Mouse (Mus musculus) kidney, embryonic 14.5 days (tissue): ENCODE data around the gene Adamts2. TPM values are rescaled to one million over a fixed set of nuclear protein-coding genes. Genes with fewer than 3 reads are reported as not detected.

Experiments
- ATAC-seq: fragments of 200-750 bp; cut with Nextera tagmentation; 2 replicates; pipeline ENCODE4 v1.8.0; 2017; ENCODE audit warnings: moderate number of reproducible peaks, mild to moderate bottlenecking, moderate TSS enrichment, moderate library complexity; ENCODE audit not compliant: low FRiP score, low TSS enrichment
- H3K27ac ChIP-seq: fragments of 300-500 bp; sonication (generic); 2 replicates; pipeline ENCODE4 v1.5.1; 2014; ENCODE audit warnings: low read depth, mild to moderate bottlenecking, low read length, moderate library complexity, mixed read lengths
- H3K27me3 ChIP-seq: fragments of 300-500 bp; sonication (generic); 2 replicates; pipeline ENCODE4 v1.6.1; 2014; ENCODE audit warnings: mild to moderate bottlenecking, low read length; ENCODE audit not compliant: control insufficient read depth, insufficient read depth
- H3K36me3 ChIP-seq: fragments of 300-500 bp; sonication (generic); 2 replicates; pipeline ENCODE4 v1.6.1; 2014; ENCODE audit warnings: low read length, mixed read lengths; ENCODE audit not compliant: control insufficient read depth, insufficient read depth
- H3K4me1 ChIP-seq: fragments of 300-500 bp; sonication (generic); 2 replicates; pipeline ENCODE4 v1.6.1; 2014; ENCODE audit warnings: low read length, mixed read lengths; ENCODE audit not compliant: control insufficient read depth, insufficient read depth
- H3K4me2 ChIP-seq: fragments of 300-500 bp; sonication (generic); replicated peaks from 2 replicates; pipeline ENCODE4 v1.6.1; 2014; ENCODE audit warnings: low read depth, mild to moderate bottlenecking, low read length
- H3K4me3 ChIP-seq: fragments of 300-500 bp; sonication (generic); 2 replicates; pipeline ENCODE4 v1.5.1; 2014; ENCODE audit warnings: mild to moderate bottlenecking, low read length
- H3K9ac ChIP-seq: fragments of 300-500 bp; sonication (generic); 2 replicates; pipeline ENCODE4 v1.6.1; 2014; ENCODE audit warnings: low read depth, mild to moderate bottlenecking, low read length, moderate library complexity
- H3K9me3 ChIP-seq: fragments of 300-500 bp; sonication (generic); 2 replicates; pipeline ENCODE4 v1.6.1; 2016; ENCODE audit warnings: low read length; ENCODE audit not compliant: control insufficient read depth
- WGBS: fragments of 180-500 bp; shearing (Covaris S2); extraction: QIAGEN DNeasy Blood & Tissue Kit; methylation state at CpG from one replicate; pipeline ENCODE4 v1.1.7; 2014; 5-methylcytosine and 5-hydroxymethylcytosine counted together
- polyA plus RNA-seq: library from polyadenylated mRNA; unstranded; fragments of >200 nt; fragmentation: Nextera tagmentation; extraction: Ambion mirVana; gene quantifications from 2 replicates; pipeline ENCODE4 v1.2.1, GENCODE M21; 2014

Adamts2 gene
- polyA plus RNA-seq, 1 experiment from 2014 or later = 2.8 TPM

DNA sequence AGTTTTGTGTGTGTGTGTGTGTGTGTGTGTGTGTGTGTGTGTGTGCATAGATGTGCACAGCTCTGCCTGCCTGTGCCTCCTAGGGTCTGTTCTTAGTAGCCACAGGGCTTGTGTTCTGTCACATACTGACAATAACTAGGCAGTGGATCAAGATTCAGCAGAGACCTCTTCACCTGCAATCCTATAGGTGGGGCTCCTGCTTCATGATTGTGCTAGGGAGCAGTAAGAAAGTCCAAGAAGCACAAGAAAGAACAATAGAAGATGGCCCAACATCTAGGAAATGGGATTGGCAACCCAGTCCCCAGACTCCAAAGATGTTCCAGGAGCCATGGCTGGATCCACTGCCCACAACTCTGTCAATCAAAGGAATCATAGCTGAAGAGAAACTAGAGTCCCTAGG, 197.0 kb downstream of the Adamts2 start:
- Histone ChIP-seq H3K36me3 (no peaks in the 10 kb centered on the region), H3K4me1 (no peaks in the 10 kb centered on the region), H3K4me3 (no peak overlapping the region), H3K27me3 (no peaks in the 10 kb centered on the region), H3K27ac (no peak overlapping the region), H3K9me3 (no peaks in the 10 kb centered on the region), H3K4me2 (no peak overlapping the region), H3K9ac (no peak overlapping the region)
- ATAC-seq = no peak

DNA sequence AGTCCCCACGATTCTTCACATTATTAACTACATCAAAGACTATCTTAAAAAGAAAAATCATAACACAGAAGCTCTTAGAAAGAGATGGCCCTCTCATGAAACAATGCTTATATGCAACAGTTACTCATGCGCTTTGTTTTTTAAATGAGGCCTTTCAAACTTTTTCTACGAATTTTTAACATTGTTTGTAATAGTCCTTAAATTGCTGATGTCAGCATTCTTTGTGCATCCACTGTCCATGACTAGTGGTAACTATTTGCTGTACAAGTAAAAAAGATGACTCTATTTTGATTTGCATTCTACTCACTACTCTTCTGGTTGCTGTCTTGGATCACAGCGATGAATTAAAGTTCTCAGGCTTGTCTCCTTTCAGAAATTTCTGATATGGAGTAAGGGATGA, 212.3 kb downstream of the Adamts2 start:
- Histone ChIP-seq H3K4me1 (no peaks in the 10 kb centered on the region), H3K36me3 (peaks cover 84% of the 10 kb centered on the region), H3K27ac (no peak overlapping the region), H3K4me3 (no peak overlapping the region), H3K27me3 (no peaks in the 10 kb centered on the region), H3K9me3 (peaks cover 56% of the 10 kb centered on the region), H3K9ac (no peak overlapping the region), H3K4me2 (no peak overlapping the region)
- WGBS = 100% methylated on average over 4 of the region's 4 CpGs
- no peak for ATAC-seq

DNA sequence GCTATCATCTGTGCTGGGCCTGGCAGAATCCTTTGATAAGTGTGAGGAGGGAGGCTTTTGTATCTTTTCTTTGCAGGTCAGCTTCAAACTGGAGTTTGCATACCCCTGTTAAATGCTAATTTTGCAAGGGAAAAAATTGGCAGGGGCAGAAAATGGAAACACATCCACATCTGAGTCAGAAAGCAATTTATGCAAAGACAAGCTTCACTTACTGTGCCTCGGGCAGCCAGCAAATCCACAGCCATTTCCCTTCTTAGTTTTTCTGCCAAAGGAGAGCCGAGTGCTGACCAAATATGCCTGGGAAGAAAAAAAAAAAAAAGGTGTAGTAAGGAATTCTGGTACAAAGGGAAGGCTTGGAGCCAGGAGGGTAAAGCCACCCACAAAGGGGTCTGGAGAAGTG, 224.3 kb downstream of the Adamts2 start:
- Histone ChIP-seq H3K9ac (peak overlapping the region; percentile 85; the same call in 1 of the 2 replicates), H3K36me3 (peaks cover 40% of the 10 kb centered on the region), H3K4me3 (peak overlapping the region; percentile 89), H3K4me1 (0 out of 2 replicates have a peak, but pooled peaks cover 5% of the 10 kb centered on the region), H3K9me3 (no peaks in the 10 kb centered on the region), H3K27me3 (no peaks in the 10 kb centered on the region), H3K4me2 (peak overlapping the region; percentile 48), H3K27ac (no peak overlapping the region)
- 60% methylated on average over 2 of the region's 2 CpGs for WGBS
- no peak for ATAC-seq

DNA sequence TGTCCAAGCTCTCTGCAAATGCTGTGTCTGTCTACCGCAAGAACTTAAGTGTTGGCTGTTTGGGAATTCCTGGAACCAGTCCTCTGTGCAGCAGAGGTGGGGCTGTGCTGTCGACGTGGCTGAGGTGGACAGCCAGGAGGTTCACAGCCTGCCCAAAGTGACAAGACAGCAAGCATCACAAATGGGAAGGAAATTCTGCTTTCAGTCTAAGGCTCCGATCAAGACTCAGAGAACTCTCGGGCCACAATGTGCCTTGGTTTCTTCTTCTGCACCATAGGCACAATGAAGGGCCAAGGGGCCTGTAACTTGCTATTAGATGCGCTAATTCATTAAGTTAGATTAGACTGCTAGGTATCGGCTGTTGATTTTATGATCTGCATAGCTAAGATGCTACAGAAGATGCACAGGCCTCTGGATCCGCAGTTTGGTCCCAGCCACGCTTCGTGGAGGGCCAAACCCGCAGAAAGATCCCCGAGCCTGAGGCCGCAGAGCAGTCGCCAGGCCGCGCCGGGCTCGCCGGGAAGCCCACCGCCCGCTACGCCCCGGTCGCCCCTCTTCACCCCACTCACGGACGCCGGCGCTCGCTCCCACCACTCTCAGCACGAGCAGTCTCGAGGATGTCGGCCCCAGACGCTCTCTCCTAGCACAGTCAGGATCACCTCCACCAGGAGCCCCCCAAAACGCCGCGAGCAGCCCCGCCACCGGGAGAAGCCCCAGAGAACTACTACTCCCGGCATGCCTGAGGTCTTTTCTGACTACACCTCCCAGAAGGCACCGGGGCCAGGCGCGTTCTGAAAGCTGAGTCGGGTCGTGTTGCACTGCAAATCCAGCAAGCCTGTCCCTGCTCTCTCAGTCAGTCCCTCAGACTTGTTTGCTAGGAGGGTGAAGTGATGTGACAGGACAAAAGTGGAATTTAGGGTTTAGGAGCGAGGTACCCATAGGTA, 225.4 kb downstream of the Adamts2 start, which contains the start of gene Zfp354c:
Gene Zfp354c (minus strand): TSS at position 715 of the 944 bp plus-strand sequence.
- H3K27ac ChIP-seq = no peak within 1 kb of the TSS

DNA sequence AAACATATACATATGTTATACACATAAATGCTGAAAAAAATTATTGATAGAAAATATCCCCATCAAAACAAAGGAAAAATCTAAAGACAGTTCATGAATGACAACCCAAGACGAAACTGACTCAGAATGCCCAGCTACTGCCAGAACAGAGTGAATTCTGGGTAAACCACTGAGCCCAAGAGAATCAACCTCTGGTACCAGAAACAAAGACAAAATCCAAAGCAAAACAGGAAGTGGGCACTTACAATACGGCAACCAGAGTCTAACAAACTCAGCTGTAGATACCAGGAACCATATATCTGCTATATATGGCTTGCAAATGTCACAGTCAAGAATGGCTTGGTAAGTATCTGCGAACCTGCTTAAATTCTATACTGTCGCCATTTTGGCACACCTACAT, 233.8 kb downstream of the Adamts2 start:
- no peak for ATAC-seq
- Histone ChIP-seq H3K9ac (no peak overlapping the region), H3K36me3 (peaks cover 5% of the 10 kb centered on the region; the same call in 1 of the 2 replicates), H3K4me2 (no peak overlapping the region), H3K4me3 (no peak overlapping the region), H3K27ac (no peak overlapping the region), H3K9me3 (peaks cover 12% of the 10 kb centered on the region; the same call in 1 of the 2 replicates), H3K27me3 (no peaks in the 10 kb centered on the region), H3K4me1 (no peaks in the 10 kb centered on the region)
- 92% methylated on average over 4 of the region's 4 CpGs for WGBS

More for the DNA sequence above, 225.4 kb downstream of the Adamts2 start, which contains the start of gene Zfp354c:
- Histone ChIP-seq H3K4me2 (peak within 1 kb of the TSS; percentile 48), H3K4me1 (0 out of 2 replicates have a peak, but pooled peaks cover 5% of the 10 kb centered on the region), H3K36me3 (peaks cover 32% of the 10 kb centered on the region), H3K9ac (peak within 1 kb of the TSS; percentile 85), H3K4me3 (peak within 1 kb of the TSS; percentile 89), H3K9me3 (peaks cover under 1% of the 10 kb centered on the region; the same call in 1 of the 2 replicates), H3K27me3 (no peaks in the 10 kb centered on the region)
- peak; percentile 98 for ATAC-seq
- 1% methylated on average over 38 of the region's 45 CpGs for WGBS

DNA sequence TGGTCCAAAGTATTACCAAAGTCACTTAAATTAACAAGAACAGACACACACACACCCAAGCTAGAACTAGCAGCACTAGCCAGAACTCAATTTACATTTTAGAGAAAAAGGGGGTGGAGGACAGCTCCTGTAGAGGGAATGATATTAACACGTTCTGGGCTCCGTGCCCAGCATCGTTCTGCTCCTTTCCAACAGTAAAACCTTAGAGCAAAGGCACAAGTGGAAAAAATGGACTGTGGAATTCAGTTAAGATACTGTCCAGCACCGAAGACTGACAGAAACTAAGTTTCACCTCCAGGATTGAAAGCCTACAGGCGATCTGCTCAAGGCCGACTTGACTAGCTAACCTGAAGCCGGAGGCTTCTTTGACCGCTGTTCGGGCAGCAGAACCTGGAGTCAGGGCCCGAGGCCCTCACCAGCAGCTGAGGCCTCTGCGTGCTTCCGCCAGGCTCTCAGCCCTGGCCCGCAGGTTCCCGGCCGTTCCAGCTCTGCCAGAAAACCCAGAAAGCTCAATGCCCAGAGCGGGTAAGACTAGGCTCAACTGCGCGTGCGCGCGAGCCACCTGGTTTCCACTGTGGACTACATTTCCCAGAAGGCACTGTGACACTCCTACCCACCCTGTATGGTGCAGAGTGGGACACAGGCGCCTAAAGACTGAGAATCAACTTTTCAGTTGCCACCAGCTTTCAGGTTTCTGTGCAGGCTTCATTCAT, 239.3 kb downstream of the Adamts2 start, which contains the start of gene Zfp879:
Gene Zfp879 (minus strand): TSS at position 530 of the 713 bp plus-strand sequence.
- Histone ChIP-seq H3K36me3 (no peaks in the 10 kb centered on the region), H3K27me3 (no peaks in the 10 kb centered on the region), H3K4me2 (peak within 1 kb of the TSS; percentile 54), H3K9me3 (no peaks in the 10 kb centered on the region), H3K9ac (peak within 1 kb of the TSS; percentile 53), H3K4me1 (no peaks in the 10 kb centered on the region), H3K27ac (peak within 1 kb of the TSS; percentile 51; the same call in 1 of the 2 replicates), H3K4me3 (peak within 1 kb of the TSS; percentile 33)
- WGBS = 18% methylated on average over 22 of the region's 22 CpGs
- peak; percentile 97 for ATAC-seq

DNA sequence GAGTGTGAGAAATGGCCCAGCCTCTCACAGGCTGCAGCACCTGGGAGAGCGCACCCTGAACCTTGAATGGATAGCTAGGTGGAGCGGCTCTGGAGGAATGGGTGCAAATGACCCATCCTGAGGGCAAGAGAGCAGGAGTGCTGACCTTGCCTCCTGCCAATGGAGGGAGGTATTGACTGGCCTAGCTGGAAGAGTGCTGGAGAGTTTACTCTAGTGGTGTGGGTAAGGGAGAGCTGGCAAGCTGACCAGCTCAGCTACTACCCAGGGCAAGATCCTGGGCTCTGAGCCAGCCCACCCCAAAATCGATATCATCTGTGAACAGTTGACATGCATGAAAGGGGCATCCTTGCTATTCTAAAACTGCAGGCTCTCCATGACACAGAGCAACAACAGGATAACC, 244.1 kb downstream of the Adamts2 start:
- H3K27ac ChIP-seq = no peak overlapping the region
- H3K9me3 ChIP-seq = no peaks in the 10 kb centered on the region
- peaks cover 29% of the 10 kb centered on the region for H3K27me3 ChIP-seq
- H3K9ac ChIP-seq = no peak overlapping the region
- no peaks in the 10 kb centered on the region for H3K36me3 ChIP-seq
- no peak overlapping the region for H3K4me2 ChIP-seq
- no peak overlapping the region for H3K4me3 ChIP-seq
- peaks cover 5% of the 10 kb centered on the region for H3K4me1 ChIP-seq
- WGBS = 88% methylated on average over 3 of the region's 3 CpGs
- no peak for ATAC-seq

DNA sequence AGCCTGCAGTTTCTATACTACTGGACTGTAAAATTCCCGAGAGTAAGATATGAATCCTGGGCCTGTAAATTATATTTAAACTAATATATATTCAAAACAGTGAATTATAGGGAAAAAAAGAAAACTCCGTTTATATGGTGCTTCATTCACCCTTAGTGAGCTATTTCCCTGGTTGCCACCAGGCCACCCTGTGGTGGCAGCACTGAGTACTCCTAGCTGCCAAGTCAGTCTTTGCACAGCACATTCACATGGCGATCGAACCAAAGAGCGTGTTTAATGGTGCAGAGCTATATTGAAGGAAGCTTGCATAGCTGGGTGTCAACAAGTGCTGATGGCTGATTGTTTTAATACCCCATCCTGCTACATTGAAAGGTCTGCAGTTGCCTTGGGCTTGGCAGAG, 245.2 kb downstream of the Adamts2 start:
- Histone ChIP-seq H3K9me3 (no peaks in the 10 kb centered on the region), H3K4me1 (peaks cover 12% of the 10 kb centered on the region), H3K27ac (no peak overlapping the region), H3K9ac (no peak overlapping the region), H3K4me2 (no peak overlapping the region), H3K4me3 (no peak overlapping the region), H3K27me3 (peaks cover 40% of the 10 kb centered on the region), H3K36me3 (no peaks in the 10 kb centered on the region)
- whole genome bisulfite sequencing = 74% methylated on average over 5 of the region's 5 CpGs
- no peak for ATAC-seq
